Mouse (Mus musculus) inflammation-experienced regulatory T-cells, adult 6 months (primary cell): ENCODE results near the gene Kdm5c. TPM values are rescaled to one million over a fixed set of nuclear protein-coding genes. Genes with fewer than 3 reads are reported as not detected.

Experiments
- ATAC-seq: one replicate; pipeline ENCODE4 v1.8.0; 2017
- polyA plus RNA-seq, 3 experiments: library from polyadenylated mRNA; unstranded; fragments of 100-300 nt; shearing (Covaris generic); gene quantifications; one replicate each; pipeline ENCODE4 v1.2.1; 2017

Kdm5c gene
- polyA plus RNA-seq, 3 experiments from 2014 or later, result 24.4 to 35.0 (median 26.8) TPM

- ATAC-seq, result no peak
These were observed 73.4 kb downstream of the Kdm5c start for GRCm38 (mm10) chrX:152306224-152306623.

- no peak for ATAC-seq
These were observed 74.6 kb downstream of the Kdm5c start for GRCm38 (mm10) chrX:152307371-152307770.

GRCm38 (mm10) chrX:152307942-152308341 is 75.1 kb downstream of the Kdm5c start:
- ATAC-seq, result peak; percentile 35

- ATAC-seq, result no peak
These were observed 87.7 kb downstream of the Kdm5c start for GRCm38 (mm10) chrX:152320535-152320934.

GRCm38 (mm10) chrX:152322776-152323175 is 90.0 kb downstream of the Kdm5c start:
- ATAC-seq, result no peak

GRCm38 (mm10) chrX:152323584-152323983 is 90.8 kb downstream of the Kdm5c start:
- ATAC-seq, result no peak

Other genes with a start within 250 kb of the Kdm5c start
- gene Hsd17b10, start 231.2 kb upstream of the Kdm5c start, polyA plus RNA-seq, result 100 to 1,000 TPM; 101 to 136 (median 117) TPM
- gene Ribc1, start 216.7 kb upstream of the Kdm5c start, polyA plus RNA-seq, result 1 to 10 TPM; 1.4 to 1.9 (median 1.8) TPM
- gene Smc1a, start 216.6 kb upstream of the Kdm5c start, polyA plus RNA-seq, result 100 to 1,000 TPM in 1 of 3 experiments, 10 to 100 TPM in 2; 80.1 to 110 (median 94.3) TPM
- gene Iqsec2, start 88.8 kb upstream of the Kdm5c start, polyA plus RNA-seq, result under 1 TPM in 2 of 3 experiments, not detected in 1; 0.35 to 0.36 TPM
- 10 to 100 TPM; 23.5 to 46.6 (median 37.2) TPM for gene Kantr, start 94.5 kb downstream of the Kdm5c start, polyA plus RNA-seq
- gene Tspyl2, start 109.4 kb downstream of the Kdm5c start, polyA plus RNA-seq, result 10 to 100 TPM in 2 of 3 experiments, 1 to 10 TPM in 1; 8.6 to 15.8 (median 12.8) TPM
- not detected for gene Gpr173, start 135.7 kb downstream of the Kdm5c start, polyA plus RNA-seq